Comparison of ENCODE assay signal across 8 mouse cellular contexts in genomic region chr11:119127147-119127546, GRCm38 (mm10). TPM values are rescaled to one million over a fixed set of nuclear protein-coding genes. Genes with fewer than 3 reads are reported as not detected.
DNase-seq lines count a peak whose midpoint lies in the region; ATAC-seq and TF ChIP-seq lines count a peak whose summit lies in the region.

No protein-coding gene starts in this region.

- H3K27me3 ChIP-seq in forebrain, postnatal 0 days (ENCODE audit: insufficient read depth, low read length): no peaks in the 10 kb centered on the region
- H3K27me3 ChIP-seq in liver, embryonic 16.5 days (ENCODE audit: control insufficient read depth, insufficient read depth, low read depth, low read length): peaks cover 4% of the 10 kb centered on the region
- H3K27me3 ChIP-seq in stomach, embryonic 16.5 days (ENCODE audit: control insufficient read depth, insufficient read depth, low read length): no peaks in the 10 kb centered on the region

- no peak overlapping the region for H3K9ac ChIP-seq in forebrain, postnatal 0 days
- H3K9ac ChIP-seq in liver, embryonic 16.5 days (ENCODE audit: low read depth, low read length): no peak overlapping the region
- peak overlapping the region; percentile 56; the same call in 1 of the 2 replicates for H3K9ac ChIP-seq in stomach, embryonic 16.5 days (ENCODE audit: low read length)

- H3K4me2 ChIP-seq in forebrain, postnatal 0 days (ENCODE audit: low read depth): peak overlapping the region; percentile 9; the same call in 1 of the 2 replicates
- H3K4me2 ChIP-seq in liver, embryonic 16.5 days (ENCODE audit: low read depth, low read length): no peak overlapping the region
- H3K4me2 ChIP-seq in stomach, embryonic 16.5 days (ENCODE audit: low read depth, low read length): no peak overlapping the region

- H3K4me3 ChIP-seq in forebrain, postnatal 0 days (ENCODE audit: low read depth, low read length): no peak overlapping the region
- no peak overlapping the region for H3K4me3 ChIP-seq in liver, embryonic 16.5 days (ENCODE audit: low read depth, low read length)
- no peak overlapping the region for H3K4me3 ChIP-seq in stomach, embryonic 16.5 days (replicated peaks; ENCODE audit: low read length)

- ATAC-seq in forebrain, postnatal 0 days: peak; percentile 73
- ATAC-seq in liver, embryonic 16.5 days (ENCODE audit: low read depth): no peak
- ATAC-seq in stomach, embryonic 16.5 days (ENCODE audit: insufficient read depth, low FRiP score): no peak

- TF ChIP-seq CTCF in forebrain, postnatal 0 days (IDR thresholded peaks at IDR 0.05; ENCODE audit: low read depth): no peak

- H3K27ac ChIP-seq in forebrain, postnatal 0 days (ENCODE audit: low read depth, low read length): peak overlapping the region; percentile 11; the same call in 1 of the 2 replicates
- H3K27ac ChIP-seq in liver, embryonic 16.5 days (ENCODE audit: low read length): peak overlapping the region; percentile 46; the same call in 1 of the 2 replicates
- H3K27ac ChIP-seq in stomach, embryonic 16.5 days (ENCODE audit: low read length): peak overlapping the region; percentile 84

- peak; percentile 36 for DNase-seq in urinary bladder, postnatal 14 days (ENCODE audit: low spot score)
- no peak for DNase-seq in urinary bladder, postnatal 4 days (ENCODE audit: low spot score in 2 of 2)
- peak; percentile 63 for DNase-seq in forebrain, postnatal 0 days
- no peak for DNase-seq in left cerebral cortex, adult 18-20 months (ENCODE audit: low spot score in 2 of 2)
- no peak for DNase-seq in cerebellum, adult 8-10 months
- DNase-seq in left cerebral cortex, adult 9 months (ENCODE audit: low spot score in 2 of 2): no peak

- H3K9me3 ChIP-seq in forebrain, postnatal 0 days (ENCODE audit: low read length): no peaks in the 10 kb centered on the region
- H3K9me3 ChIP-seq in liver, embryonic 16.5 days (replicated peaks; ENCODE audit: control insufficient read depth, low read length): no peaks in the 10 kb centered on the region
- H3K9me3 ChIP-seq in stomach, embryonic 16.5 days (replicated peaks; ENCODE audit: control insufficient read depth, low read length): no peaks in the 10 kb centered on the region; the same call in 1 of the 2 replicates

- no peaks in the 10 kb centered on the region for H3K36me3 ChIP-seq in forebrain, postnatal 0 days (ENCODE audit: insufficient read depth)
- no peaks in the 10 kb centered on the region for H3K36me3 ChIP-seq in liver, embryonic 16.5 days (ENCODE audit: control insufficient read depth, insufficient read depth)
- H3K36me3 ChIP-seq in stomach, embryonic 16.5 days (ENCODE audit: control insufficient read depth, insufficient read depth, low read length): no peaks in the 10 kb centered on the region

- H3K4me1 ChIP-seq in forebrain, postnatal 0 days (ENCODE audit: insufficient read depth): peaks cover 8% of the 10 kb centered on the region; the same call in 1 of the 2 replicates
- peaks cover 16% of the 10 kb centered on the region for H3K4me1 ChIP-seq in liver, embryonic 16.5 days (ENCODE audit: control insufficient read depth, low read depth, low read length)
- H3K4me1 ChIP-seq in stomach, embryonic 16.5 days (ENCODE audit: control insufficient read depth, insufficient read depth, low read length): peaks cover 41% of the 10 kb centered on the region

- 10% methylated on average over 12 of the region's 12 CpGs for WGBS in forebrain, postnatal 0 days
- WGBS in liver, embryonic 16.5 days (ENCODE audit: insufficient replicate concordance): 49% methylated on average over 12 of the region's 12 CpGs
- WGBS in stomach, embryonic 16.5 days: 34% methylated on average over 12 of the region's 12 CpGs

RNA-seq across cellular contexts. Expression of gene Cbx4, which starts 41.1 kb away (rescaled TPM):
- total RNA-seq in forebrain, postnatal 0 days (2014; rRNA removed): 36.1 and 38.6 TPM in 2 replicates
- polyA plus RNA-seq in forebrain, postnatal 0 days (2015; fragmentation: Nextera tagmentation; extraction: Ambion mirVana): 21.7 and 26.1 TPM in 2 replicates
- 2.5 and 2.9 TPM in 2 replicates for polyA plus RNA-seq in liver, embryonic 16.5 days (2015; fragmentation: Nextera tagmentation; extraction: Ambion mirVana)
- 8.5 and 10.1 TPM in 2 replicates for polyA plus RNA-seq in stomach, embryonic 16.5 days (2015; fragmentation: Nextera tagmentation; extraction: Ambion mirVana)
- 10 to 100 TPM; 46.0 to 49.9 TPM for total RNA-seq in left cerebral cortex, adult 18-20 months (2021)

Comparison
In these comparisons a context has a peak if more than half of its experiments do, and no peak if none do; other contexts are left out.
1. DNase-seq: peak in urinary bladder, postnatal 14 days (single experiment) and forebrain, postnatal 0 days (single experiment); none in urinary bladder, postnatal 4 days (0 of 2), left cerebral cortex, adult 18-20 months (0 of 2), cerebellum, adult 8-10 months (single experiment) and left cerebral cortex, adult 9 months (0 of 2).
2. H3K27ac ChIP-seq: peak in every context shown above with its lines; median percentile 84 in stomach, embryonic 16.5 days; 46 in liver, embryonic 16.5 days; 11 in forebrain, postnatal 0 days.